Comparison of ENCODE assay signal across 8 mouse cellular contexts in the genomic region with DNA sequence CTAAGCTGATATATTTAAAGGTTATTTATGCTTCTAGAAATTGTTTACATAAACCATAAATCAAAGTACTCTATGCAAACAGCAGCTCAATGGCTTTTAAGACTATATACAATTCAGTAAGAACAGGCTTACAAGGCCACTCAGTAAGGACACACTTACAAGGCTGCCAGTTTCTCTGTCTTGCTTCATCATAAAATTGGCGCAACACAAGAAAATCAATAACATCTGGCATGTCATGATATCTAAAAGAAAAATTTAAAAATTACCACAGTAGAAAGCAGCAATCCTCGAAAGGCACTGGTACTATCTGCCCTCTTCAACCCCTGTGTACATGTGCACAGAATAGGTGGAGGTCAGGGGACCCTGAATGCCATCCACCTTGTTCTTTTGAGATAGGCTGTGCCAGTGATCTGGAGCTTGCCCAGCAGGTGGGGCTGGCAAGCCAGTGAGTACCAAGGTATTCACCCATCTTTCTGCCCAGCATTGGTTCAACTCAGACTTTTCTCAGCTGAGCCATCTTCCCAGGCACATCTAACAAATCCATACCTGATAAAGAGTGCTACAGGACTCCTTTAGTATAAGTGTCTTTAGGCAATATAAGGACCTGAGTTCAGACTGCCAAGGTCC. TPM values are rescaled to one million over a fixed set of nuclear protein-coding genes. Genes with fewer than 3 reads are reported as not detected.
A peak's percentile ranks its signal among the peaks of the same experiment; 100 is the strongest.
DNase-seq lines count a peak whose midpoint lies in the region; ATAC-seq and TF ChIP-seq lines count a peak whose summit lies in the region.

No protein-coding gene starts in this region.

- DNase-seq in heart, postnatal 10 days: peak; percentile 10 to 17
- no peak for DNase-seq in heart, postnatal 25 days (ENCODE audit: low spot score)
- peak; percentile 50 for DNase-seq in CD4-positive, CD25-positive, alpha-beta regulatory T cell, adult 2 months (ENCODE audit: low read depth, low spot score)
- DNase-seq in brain, embryonic 14.5 days (ENCODE audit: low read depth): peak; percentile 2
- DNase-seq in frontal cortex, postnatal 14 days (ENCODE audit: low spot score in 2 of 2): no peak
- no peak for DNase-seq in left cerebral cortex, adult 8-10 months (ENCODE audit: low spot score in 2 of 2)
- DNase-seq in left cerebral cortex, postnatal 10 days (ENCODE audit: extremely low spot score in 1 of 2, low spot score in 2 of 2): no peak

- peak; percentile 43; the same call in 1 of the 2 replicates for TF ChIP-seq CTCF in brain, embryonic 14.5 days (IDR thresholded peaks at IDR 0.05; ENCODE audit: borderline replicate concordance, extremely low read depth, insufficient read depth, insufficient read length)

- intact Hi-C loops in heart, postnatal 10 days (cut with DNase I): loop anchor here (5.0 kb wide), 1 partner anchor 122 kb away; no protein-coding TSS in a partner anchor
- intact Hi-C loops in heart, postnatal 25 days (cut with DNase I): no loop called here
- intact Hi-C loops in left cerebral cortex, postnatal 10 days (cut with DNase I): no loop called here

- peak; percentile 56 for ATAC-seq in megakaryocyte-erythroid progenitor cell, adult 5-6 weeks (replicated peaks; ENCODE audit: low FRiP score, low TSS enrichment, poor library complexity, severe bottlenecking)

- no peak for TF ChIP-seq POLR2A in brain, embryonic 14.5 days (IDR thresholded peaks at IDR 0.05; ENCODE audit: borderline replicate concordance, extremely low read depth, insufficient read depth, insufficient read length, poor library complexity, severe bottlenecking)

RNA-seq across cellular contexts. Expression of gene Psmg1, which starts 39.8 kb away (rescaled TPM):
- total RNA-seq in heart, postnatal 10 days (2021): 10 to 100 TPM; 23.8 to 30.0 TPM
- total RNA-seq in heart, postnatal 25 days (2021): 10 to 100 TPM; 22.5 to 29.1 TPM
- 43.5 and 48.8 TPM in 2 replicates for polyA plus RNA-seq in brain, embryonic 14.5 days (2012; rRNA removed)
- total RNA-seq in megakaryocyte-erythroid progenitor cell, adult 5-6 weeks (2014; fragmentation: Nextera tagmentation): 79.9 and 88.8 TPM in 2 replicates
- total RNA-seq in megakaryocyte-erythroid progenitor cell, adult 5-6 weeks (2017): 61.7 and 78.0 TPM in 2 replicates
- total RNA-seq in left cerebral cortex, adult 8-10 months (2022): 10 to 100 TPM; 15.2 to 19.0 (median 17.7) TPM
- 10 to 100 TPM; 19.1 to 20.2 TPM for total RNA-seq in left cerebral cortex, postnatal 10 days (2021)

RNA-seq across cellular contexts. Expression of gene Brwd1, which starts 51.7 kb away (rescaled TPM):
- total RNA-seq in heart, postnatal 10 days (2021): 100 to 1,000 TPM in 1 of 2 experiments, 10 to 100 TPM in 1; 92.4 to 101 TPM
- 10 to 100 TPM; 72.0 to 78.2 TPM for total RNA-seq in heart, postnatal 25 days (2021)
- 173 and 181 TPM in 2 replicates for polyA plus RNA-seq in brain, embryonic 14.5 days (2012; rRNA removed)
- 66.3 and 76.7 TPM in 2 replicates for total RNA-seq in megakaryocyte-erythroid progenitor cell, adult 5-6 weeks (2014; fragmentation: Nextera tagmentation)
- 56.5 and 66.8 TPM in 2 replicates for total RNA-seq in megakaryocyte-erythroid progenitor cell, adult 5-6 weeks (2017)
- total RNA-seq in left cerebral cortex, adult 8-10 months (2022): 100 to 1,000 TPM; 140 to 158 (median 147) TPM
- 100 to 1,000 TPM; 106 to 121 TPM for total RNA-seq in left cerebral cortex, postnatal 10 days (2021)

Comparison
In these comparisons a context has a peak if more than half of its experiments do, and no peak if none do; other contexts are left out.
1. DNase-seq: peak in heart, postnatal 10 days (2 of 2), CD4-positive, CD25-positive, alpha-beta regulatory T cell, adult 2 months (single experiment) and brain, embryonic 14.5 days (single experiment); none in heart, postnatal 25 days (single experiment), frontal cortex, postnatal 14 days (0 of 2), left cerebral cortex, adult 8-10 months (0 of 2) and left cerebral cortex, postnatal 10 days (0 of 2).